ENCODE assay signal across 20 mouse cellular contexts in the genomic region with DNA sequence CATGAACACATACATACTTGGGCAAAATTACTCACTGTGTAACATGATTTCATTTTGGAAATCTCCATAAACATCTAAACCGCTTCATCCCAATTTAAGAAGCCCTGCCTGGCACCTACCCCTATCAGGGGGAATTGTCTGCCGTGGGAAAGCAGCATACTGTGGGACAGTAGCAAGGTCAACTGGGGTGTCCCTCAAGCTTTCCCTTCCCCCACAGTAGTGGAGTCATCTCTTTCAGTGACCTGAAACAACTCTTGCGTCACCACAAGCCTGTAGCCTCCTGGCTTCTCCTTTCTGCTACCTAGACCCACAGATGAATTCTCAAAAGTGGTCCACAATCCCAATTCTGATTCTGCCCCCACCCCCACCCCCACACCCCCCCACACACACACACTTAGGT.
"Had no signal": no experiment of that assay in that cellular context is flagged by ENCODE, and none has a peak within 500 bp of the region (broad histone marks: within the 10 kb centered on the region; RNA-seq: fewer than 3 reads in every experiment).

No protein-coding gene starts in this region.

- H3K27ac ChIP-seq: limb, embryonic 12.5 days; limb, embryonic 15.5 days; liver, embryonic 14.5 days; lung, embryonic 15.5 days; midbrain, embryonic 12.5 days; midbrain, embryonic 15.5 days; neural tube, embryonic 12.5 days; neural tube, embryonic 15.5 days; stomach, postnatal 0 days had no signal

- H3K4me1 ChIP-seq: limb, embryonic 12.5 days; limb, embryonic 15.5 days; lung, embryonic 15.5 days; midbrain, embryonic 12.5 days; midbrain, embryonic 15.5 days; neural tube, embryonic 12.5 days; neural tube, embryonic 15.5 days had no signal

- ATAC-seq: midbrain, embryonic 15.5 days had no signal

- H3K4me3 ChIP-seq: limb, embryonic 12.5 days; limb, embryonic 15.5 days; lung, embryonic 15.5 days; midbrain, embryonic 12.5 days; midbrain, embryonic 15.5 days; neural tube, embryonic 12.5 days; neural tube, embryonic 15.5 days had no signal

- H3K27me3 ChIP-seq: limb, embryonic 12.5 days; limb, embryonic 15.5 days; lung, embryonic 15.5 days; midbrain, embryonic 12.5 days; midbrain, embryonic 15.5 days; neural tube, embryonic 12.5 days; neural tube, embryonic 15.5 days had no signal

- H3K9ac ChIP-seq: limb, embryonic 12.5 days; limb, embryonic 15.5 days; liver, embryonic 14.5 days; liver, postnatal 0 days; lung, embryonic 15.5 days; midbrain, embryonic 12.5 days; midbrain, embryonic 15.5 days; neural tube, embryonic 12.5 days; neural tube, embryonic 15.5 days had no signal

- H3K4me2 ChIP-seq: limb, embryonic 12.5 days; limb, embryonic 15.5 days; liver, embryonic 11.5 days; lung, embryonic 15.5 days; midbrain, embryonic 12.5 days; midbrain, embryonic 15.5 days; neural tube, embryonic 12.5 days; neural tube, embryonic 15.5 days had no signal

- DNase-seq: kidney, adult 9 months; kidney, postnatal 36 days; left cerebral cortex, postnatal 4 days; liver, postnatal 0 days; lung, postnatal 10 days; lung, postnatal 36 days; right cerebral cortex, adult 18-20 months; right cerebral cortex, postnatal 14 days; right cerebral cortex, postnatal 4 days; thymus, postnatal 36 days had no signal

- H3K36me3 ChIP-seq: limb, embryonic 12.5 days; limb, embryonic 15.5 days; lung, embryonic 15.5 days; midbrain, embryonic 12.5 days; midbrain, embryonic 15.5 days; neural tube, embryonic 12.5 days; neural tube, embryonic 15.5 days had no signal

- H3K9me3 ChIP-seq: limb, embryonic 12.5 days; limb, embryonic 15.5 days; lung, embryonic 15.5 days; midbrain, embryonic 12.5 days; midbrain, embryonic 15.5 days; neural tube, embryonic 12.5 days; neural tube, embryonic 15.5 days had no signal
